In genomic region chr3:63928878-63929859, GRCm38 (mm10) we compare ENCODE assay signal across 8 mouse cellular contexts. TPM values are rescaled to one million over a fixed set of nuclear protein-coding genes. Genes with fewer than 3 reads are reported as not detected.
DNase-seq lines count a peak whose midpoint lies in the region; ATAC-seq lines count a peak whose summit lies in the region.

E130311K13Rik (minus strand) TSS chr3:63929472.

- peak within 1 kb of the TSS; percentile 71 for H3K4me3 ChIP-seq in hindbrain, embryonic 15.5 days

- peak within 1 kb of the TSS; percentile 93 for H3K9ac ChIP-seq in hindbrain, embryonic 15.5 days

- no peaks in the 10 kb centered on the region for H3K9me3 ChIP-seq in hindbrain, embryonic 15.5 days

- no peaks in the 10 kb centered on the region for H3K4me1 ChIP-seq in hindbrain, embryonic 15.5 days (replicated peaks)

- WGBS in hindbrain, embryonic 15.5 days, result 5% methylated on average over 48 of the region's 48 CpGs

- 0 out of 2 replicates have a peak, but pooled peaks cover 4% of the 10 kb centered on the region for H3K36me3 ChIP-seq in hindbrain, embryonic 15.5 days

- H3K27me3 ChIP-seq in hindbrain, embryonic 15.5 days, result no peaks in the 10 kb centered on the region

- peak within 1 kb of the TSS; percentile 83 for H3K4me2 ChIP-seq in hindbrain, embryonic 15.5 days

- peak within 1 kb of the TSS; percentile 82 for H3K27ac ChIP-seq in hindbrain, embryonic 15.5 days (replicated peaks)

- peak; percentile 97 for ATAC-seq in hindbrain, embryonic 15.5 days (ENCODE audit: low FRiP score, low read depth)

- peak; percentile 82 for DNase-seq in R1 (ENCODE audit: low read depth, low spot score)
- peak; percentile 92 to 95 for DNase-seq in cerebellum, postnatal 25 days
- DNase-seq in frontal cortex, postnatal 36 days (ENCODE audit: low spot score in 2 of 2), result peak; percentile 87 to 93
- peak; percentile 80 for DNase-seq in left cerebral cortex, adult 11 months (ENCODE audit: low spot score)
- peak; percentile 92 to 93 for DNase-seq in lung, postnatal 4 days
- peak; percentile 81 for DNase-seq in retina, postnatal 7 days (ENCODE audit: low read depth, low spot score)
- DNase-seq in urinary bladder, adult 2 months (ENCODE audit: low spot score), result peak; percentile 92

RNA-seq across cellular contexts. Expression of gene E130311K13Rik, which starts in this region (rescaled TPM):
- polyA plus RNA-seq in hindbrain, embryonic 15.5 days (2015; fragmentation: Nextera tagmentation; extraction: Ambion mirVana), result 6.7 and 7.1 TPM in 2 replicates
- 7.7 and 7.9 TPM in 2 replicates for polyA plus RNA-seq in urinary bladder, adult 2 months (2012; rRNA removed)

Comparison
In these comparisons a context has a peak if more than half of its experiments do, and no peak if none do; other contexts are left out.
1. Peak in every context shown above with its lines: DNase-seq, ATAC-seq, H3K4me3 ChIP-seq and H3K27ac ChIP-seq.